Mouse (Mus musculus) neural tube, embryonic 15.5 days (tissue): Measurements from ENCODE around the gene Gm20388. TPM values are rescaled to one million over a fixed set of nuclear protein-coding genes. Genes with fewer than 3 reads are reported as not detected.

ENCODE experiments used
- ATAC-seq: fragments of 200-750 bp; cut with Nextera tagmentation; 2 replicates; pipeline ENCODE4 v1.8.0; 2017; ENCODE audit warnings: mild to moderate bottlenecking, moderate TSS enrichment, moderate library complexity; ENCODE audit not compliant: low FRiP score
- H3K27ac ChIP-seq: fragments of 300-500 bp; sonication (generic); replicated peaks from 2 replicates; pipeline ENCODE4 v1.5.1; 2015; ENCODE audit warnings: mild to moderate bottlenecking, inconsistent platforms
- H3K27me3 ChIP-seq: fragments of 300-500 bp; sonication (generic); replicated peaks from 2 replicates; pipeline ENCODE4 v1.6.1; 2015; ENCODE audit warnings: inconsistent platforms
- H3K36me3 ChIP-seq: fragments of 300-500 bp; sonication (generic); 2 replicates; pipeline ENCODE4 v1.6.1; 2015; ENCODE audit warnings: inconsistent platforms
- H3K4me1 ChIP-seq: fragments of 300-500 bp; sonication (generic); 2 replicates; pipeline ENCODE4 v1.6.1; 2015; ENCODE audit warnings: inconsistent platforms
- H3K4me2 ChIP-seq: fragments of 300-500 bp; sonication (generic); 2 replicates; pipeline ENCODE4 v1.6.1; 2015; ENCODE audit warnings: inconsistent platforms, mild to moderate bottlenecking, moderate library complexity
- H3K4me3 ChIP-seq: fragments of 300-500 bp; sonication (generic); replicated peaks from 2 replicates; pipeline ENCODE4 v1.5.1; 2015; ENCODE audit warnings: mild to moderate bottlenecking, inconsistent platforms
- H3K9ac ChIP-seq: fragments of 300-500 bp; sonication (generic); replicated peaks from 2 replicates; pipeline ENCODE4 v1.6.1; 2015; ENCODE audit warnings: mild to moderate bottlenecking, inconsistent platforms
- H3K9me3 ChIP-seq: fragments of 300-500 bp; sonication (generic); replicated peaks from 2 replicates; pipeline ENCODE4 v1.6.1; 2016; ENCODE audit warnings: inconsistent platforms
- WGBS: fragments of 180-500 bp; shearing (Covaris S2); methylation state at CpG from one replicate; pipeline ENCODE4 v1.1.7; 2015; ENCODE audit warnings: mixed read lengths; 5-methylcytosine and 5-hydroxymethylcytosine counted together
- polyA plus RNA-seq: library from polyadenylated mRNA; unstranded; fragments of >200 nt; fragmentation: Nextera tagmentation; extraction: Ambion mirVana; gene quantifications from 2 replicates; pipeline ENCODE4 v1.2.1, GENCODE M21; 2015

The Gm20388 gene
- polyA plus RNA-seq, 1 experiment from 2014 or later = not detected

GRCm38 (mm10) chr8:123717516-123718490 lies 3807.2 kb downstream of the Gm20388 start:
- Histone ChIP-seq H3K4me2 (no peak overlapping the region), H3K36me3 (no peaks in the 10 kb centered on the region), H3K9ac (no peak overlapping the region), H3K27ac (no peak overlapping the region), H3K9me3 (no peaks in the 10 kb centered on the region), H3K4me3 (no peak overlapping the region), H3K27me3 (no peaks in the 10 kb centered on the region), H3K4me1 (peaks cover 13% of the 10 kb centered on the region)
- 78% methylated on average over 15 of the region's 15 CpGs for WGBS
- no peak for ATAC-seq

- Histone ChIP-seq H3K27me3 (no peaks in the 10 kb centered on the region), H3K4me1 (peaks cover 13% of the 10 kb centered on the region), H3K4me2 (no peak overlapping the region), H3K4me3 (no peak overlapping the region), H3K27ac (no peak overlapping the region), H3K9me3 (no peaks in the 10 kb centered on the region), H3K9ac (no peak overlapping the region), H3K36me3 (no peaks in the 10 kb centered on the region)
- ATAC-seq = no peak
- WGBS = 60% methylated on average over 2 of the region's 2 CpGs
Measured at GRCm38 (mm10) chr8:123718752-123719151, 3808.1 kb downstream of the Gm20388 start.

GRCm38 (mm10) chr8:123719280-123719679 lies 3808.6 kb downstream of the Gm20388 start:
- 91% methylated on average over 6 of the region's 6 CpGs for WGBS
- Histone ChIP-seq H3K4me2 (no peak overlapping the region), H3K4me3 (no peak overlapping the region), H3K27me3 (no peaks in the 10 kb centered on the region), H3K9ac (no peak overlapping the region), H3K36me3 (no peaks in the 10 kb centered on the region), H3K9me3 (no peaks in the 10 kb centered on the region), H3K4me1 (peaks cover 13% of the 10 kb centered on the region), H3K27ac (no peak overlapping the region)
- ATAC-seq = no peak

GRCm38 (mm10) chr8:123719811-123720210 lies 3809.2 kb downstream of the Gm20388 start:
- peaks cover 13% of the 10 kb centered on the region for H3K4me1 ChIP-seq
- WGBS = 64% methylated on average over 5 of the region's 5 CpGs

GRCm38 (mm10) chr8:123720471-123721001 lies 3809.9 kb downstream of the Gm20388 start:
- no peaks in the 10 kb centered on the region for H3K9me3 ChIP-seq
- H3K4me1 ChIP-seq = peaks cover 18% of the 10 kb centered on the region
- H3K4me3 ChIP-seq = no peak overlapping the region
- no peak overlapping the region for H3K27ac ChIP-seq
- no peaks in the 10 kb centered on the region for H3K27me3 ChIP-seq
- ATAC-seq = no peak
- no peak overlapping the region for H3K9ac ChIP-seq
- no peak overlapping the region for H3K4me2 ChIP-seq
- no peaks in the 10 kb centered on the region for H3K36me3 ChIP-seq
- WGBS = 17% methylated on average over 12 of the region's 12 CpGs

More at GRCm38 (mm10) chr8:123719811-123720210, 3809.2 kb downstream of the Gm20388 start:
- no peak overlapping the region for H3K4me2 ChIP-seq
- ATAC-seq = no peak
- no peaks in the 10 kb centered on the region for H3K9me3 ChIP-seq
- no peaks in the 10 kb centered on the region for H3K27me3 ChIP-seq
- H3K27ac ChIP-seq = no peak overlapping the region
- H3K9ac ChIP-seq = no peak overlapping the region
- H3K36me3 ChIP-seq = no peaks in the 10 kb centered on the region
- H3K4me3 ChIP-seq = no peak overlapping the region

GRCm38 (mm10) chr8:123722245-123722644 lies 3811.6 kb downstream of the Gm20388 start:
- no peaks in the 10 kb centered on the region for H3K9me3 ChIP-seq
- peaks cover 11% of the 10 kb centered on the region for H3K4me1 ChIP-seq
- ATAC-seq = no peak
- H3K27me3 ChIP-seq = no peaks in the 10 kb centered on the region
- no peak overlapping the region for H3K9ac ChIP-seq
- no peak overlapping the region for H3K4me3 ChIP-seq
- no peak overlapping the region for H3K27ac ChIP-seq
- H3K4me2 ChIP-seq = no peak overlapping the region
- no peaks in the 10 kb centered on the region for H3K36me3 ChIP-seq
- WGBS = 89% methylated on average over 5 of the region's 5 CpGs

GRCm38 (mm10) chr8:123724752-123725151 lies 3814.1 kb downstream of the Gm20388 start:
- no peak for ATAC-seq
- no peaks in the 10 kb centered on the region for H3K9me3 ChIP-seq
- no peak overlapping the region; the same call in 1 of the 2 replicates for H3K27ac ChIP-seq
- no peak overlapping the region for H3K4me2 ChIP-seq
- 93% methylated on average over 10 of the region's 10 CpGs for whole genome bisulfite sequencing
- peaks cover 25% of the 10 kb centered on the region for H3K4me1 ChIP-seq
- no peaks in the 10 kb centered on the region for H3K27me3 ChIP-seq
- no peak overlapping the region for H3K9ac ChIP-seq
- no peaks in the 10 kb centered on the region for H3K36me3 ChIP-seq
- H3K4me3 ChIP-seq = no peak overlapping the region

- H3K27me3 ChIP-seq = no peaks in the 10 kb centered on the region
- ATAC-seq = no peak
- H3K4me3 ChIP-seq = no peak overlapping the region
- H3K27ac ChIP-seq = no peak overlapping the region; the same call in 1 of the 2 replicates
- no peak overlapping the region for H3K9ac ChIP-seq
- H3K9me3 ChIP-seq = no peaks in the 10 kb centered on the region
- H3K4me1 ChIP-seq = peaks cover 30% of the 10 kb centered on the region
- no peaks in the 10 kb centered on the region for H3K36me3 ChIP-seq
- no peak overlapping the region for H3K4me2 ChIP-seq
- WGBS = 56% methylated on average over 7 of the region's 7 CpGs
Measured at GRCm38 (mm10) chr8:123725261-123725660, 3814.6 kb downstream of the Gm20388 start.

GRCm38 (mm10) chr8:123726759-123727158 lies 3816.1 kb downstream of the Gm20388 start:
- Histone ChIP-seq H3K9ac (no peak overlapping the region), H3K4me1 (peaks cover 32% of the 10 kb centered on the region), H3K27ac (no peak overlapping the region), H3K9me3 (no peaks in the 10 kb centered on the region), H3K27me3 (no peaks in the 10 kb centered on the region), H3K4me2 (no peak overlapping the region), H3K36me3 (no peaks in the 10 kb centered on the region), H3K4me3 (no peak overlapping the region)
- ATAC-seq = no peak
- WGBS = 89% methylated on average over 6 of the region's 6 CpGs

- no peaks in the 10 kb centered on the region for H3K27me3 ChIP-seq
- peak; percentile 81 for ATAC-seq
- H3K4me2 ChIP-seq = peak overlapping the region; percentile 44
- H3K27ac ChIP-seq = peak overlapping the region; percentile 77
- H3K9ac ChIP-seq = peak overlapping the region; percentile 15; the same call in 1 of the 2 replicates
- no peaks in the 10 kb centered on the region for H3K36me3 ChIP-seq
- no peak overlapping the region for H3K4me3 ChIP-seq
- WGBS = 10% methylated on average over 20 of the region's 20 CpGs
- H3K9me3 ChIP-seq = no peaks in the 10 kb centered on the region
- H3K4me1 ChIP-seq = peaks cover 32% of the 10 kb centered on the region
Measured at GRCm38 (mm10) chr8:123729055-123729785, 3818.6 kb downstream of the Gm20388 start.

GRCm38 (mm10) chr8:123729786-123730411 lies 3819.3 kb downstream of the Gm20388 start:
- Histone ChIP-seq H3K4me1 (peaks cover 32% of the 10 kb centered on the region), H3K27ac (peak overlapping the region; percentile 77), H3K9me3 (no peaks in the 10 kb centered on the region), H3K9ac (no peak overlapping the region), H3K36me3 (no peaks in the 10 kb centered on the region), H3K27me3 (no peaks in the 10 kb centered on the region), H3K4me2 (peak overlapping the region; percentile 44), H3K4me3 (no peak overlapping the region)
- ATAC-seq = peak; percentile 46
- WGBS = 43% methylated on average over 13 of the region's 13 CpGs
